In the genomic region with DNA sequence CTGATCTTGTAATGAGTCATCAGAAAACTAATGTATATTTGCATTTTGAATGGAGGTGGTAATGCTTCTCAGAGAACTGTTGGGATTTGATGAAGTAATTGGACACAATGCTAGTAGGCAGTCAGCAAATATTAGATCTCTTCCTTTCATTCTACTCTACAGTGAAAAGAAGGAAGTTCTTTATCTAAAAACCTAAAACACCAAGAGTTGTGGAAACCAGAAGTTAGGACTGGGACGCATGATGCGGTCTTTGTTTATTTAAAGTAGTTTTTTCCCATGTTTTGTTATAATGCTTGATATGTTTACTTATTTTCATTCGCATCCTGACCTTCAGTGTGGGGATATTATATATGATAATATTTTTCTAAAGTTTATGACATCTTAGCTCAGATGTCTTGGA, we compare ENCODE assay signal across 1 mouse cellular context.
A peak's percentile ranks its signal among the peaks of the same experiment; 100 is the strongest.
TF ChIP-seq lines count a peak whose summit lies in the region.

No protein-coding gene starts in this region.

TF ChIP-seq in MEL, 35 proteins besides CTCF, POLR2A, EP300 and RAD21 (continued from another document):
- TF ChIP-seq E2F4 (IDR thresholded peaks at IDR 0.05; ENCODE audit: borderline replicate concordance, low read depth, low read length) = no peak
- no peak for TF ChIP-seq NRF1 (IDR thresholded peaks at IDR 0.05; ENCODE audit: insufficient read depth, low read depth, low read length, poor library complexity, severe bottlenecking)
- no peak for TF ChIP-seq JUND (IDR thresholded peaks at IDR 0.05; ENCODE audit: low read depth, low read length)
- TF ChIP-seq GABPA (IDR thresholded peaks at IDR 0.05; ENCODE audit: low read depth, low read length) = no peak
- TF ChIP-seq SIN3A (IDR thresholded peaks at IDR 0.05; ENCODE audit: low read length) = peak; percentile 61
- 0 out of 2 replicates have a peak, but pooled peaks have one; percentile 21 for TF ChIP-seq GATA1 (IDR thresholded peaks at IDR 0.05; ENCODE audit: low read depth, low read length)
